Mouse (Mus musculus): ENCODE data around the gene 4833439L19Rik. TPM values are rescaled to one million over a fixed set of nuclear protein-coding genes. Genes with fewer than 3 reads are reported as not detected.

Gene 4833439L19Rik
- polyA plus RNA-seq, 1 experiment from 2014 or later: 272 TPM

DNA sequence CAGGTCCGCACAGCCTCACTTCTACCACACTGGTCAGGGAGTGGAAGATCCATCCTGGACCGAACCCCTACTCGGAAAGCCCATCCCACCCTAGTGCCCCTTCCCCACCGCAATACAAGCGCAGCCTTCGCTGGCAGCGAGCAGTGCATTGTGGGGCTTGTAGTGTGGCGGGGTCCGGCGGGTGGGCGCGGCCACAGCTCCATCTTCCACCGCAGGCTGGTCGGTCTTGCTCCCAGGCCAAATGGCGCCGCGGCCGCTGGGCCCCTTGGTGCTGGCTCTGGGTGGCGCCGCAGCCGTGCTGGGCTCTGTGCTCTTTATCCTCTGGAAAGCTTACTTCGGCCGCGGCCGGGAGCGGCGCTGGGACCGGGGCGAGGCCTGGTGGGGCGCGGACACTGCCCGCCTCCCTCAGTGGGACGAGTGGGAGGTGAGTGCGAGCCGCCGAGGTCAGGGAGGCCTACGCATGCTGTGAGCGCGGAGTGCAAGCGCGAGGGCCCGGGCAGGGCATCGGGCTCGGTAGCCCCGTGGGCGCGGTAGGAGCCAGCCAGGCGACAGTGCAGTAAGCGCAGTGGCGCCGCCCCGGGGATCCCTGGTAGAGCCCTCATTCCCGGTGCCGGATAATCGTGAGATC, 9.7 kb upstream of the 4833439L19Rik start, which contains the start of gene Arl10:
Arl10 (plus strand) TSS at position 162 of the 628 bp plus-strand sequence.
- H3K4me2 ChIP-seq (ENCODE audit: low read length): peak within 1 kb of the TSS; percentile 85
- WGBS: under 1% methylated on average over 55 of the region's 55 CpGs
- peak within 1 kb of the TSS; percentile 78 for H3K27ac ChIP-seq (ENCODE audit: low read length)
- peak within 1 kb of the TSS; percentile 93 for H3K9ac ChIP-seq (ENCODE audit: low read depth, low read length)
- peaks cover 6% of the 10 kb centered on the region; the same call in 1 of the 2 replicates for H3K36me3 ChIP-seq (ENCODE audit: control insufficient read depth, insufficient read depth, low read length)
- H3K4me3 ChIP-seq (ENCODE audit: low read depth, low read length): peak within 1 kb of the TSS; percentile 81
- peak; percentile 95 for ATAC-seq
- H3K4me1 ChIP-seq (ENCODE audit: control insufficient read depth, insufficient read depth, low read length): peaks cover 19% of the 10 kb centered on the region
- 0 out of 2 replicates have a peak, but pooled peaks cover 4% of the 10 kb centered on the region for H3K27me3 ChIP-seq (ENCODE audit: control insufficient read depth, insufficient read depth, low read depth, low read length)
- H3K9me3 ChIP-seq (replicated peaks; ENCODE audit: control insufficient read depth, low read length, poor library complexity, severe bottlenecking): no peaks in the 10 kb centered on the region

DNA sequence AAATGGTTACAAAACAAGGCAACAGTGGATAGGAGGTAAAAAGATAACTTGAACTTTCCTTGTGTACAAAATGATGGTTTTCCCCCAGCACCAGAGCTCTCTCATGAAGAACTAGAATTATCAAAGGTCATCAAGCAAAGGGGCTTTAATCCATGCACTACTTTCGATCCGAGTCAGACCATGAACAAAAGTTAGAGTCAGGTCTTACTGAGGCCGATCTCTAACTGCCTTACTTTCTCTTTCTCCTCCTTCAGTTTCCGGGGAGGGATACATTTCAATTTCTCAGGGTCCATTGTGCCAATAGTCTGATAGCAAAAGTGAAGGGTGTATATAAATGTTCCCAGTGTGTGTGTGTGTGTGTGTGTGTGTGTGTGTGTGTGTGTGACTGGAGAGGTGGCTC, 7.4 kb upstream of the 4833439L19Rik start:
- Histone ChIP-seq H3K4me3 (ENCODE audit: low read depth, low read length) (no peak overlapping the region), H3K9me3 (replicated peaks; ENCODE audit: control insufficient read depth, low read length, poor library complexity, severe bottlenecking) (no peaks in the 10 kb centered on the region), H3K27me3 (ENCODE audit: control insufficient read depth, insufficient read depth, low read depth, low read length) (0 out of 2 replicates have a peak, but pooled peaks cover 4% of the 10 kb centered on the region), H3K4me1 (ENCODE audit: control insufficient read depth, insufficient read depth, low read length) (peaks cover 19% of the 10 kb centered on the region), H3K4me2 (ENCODE audit: low read length) (no peak overlapping the region), H3K27ac (ENCODE audit: low read length) (no peak overlapping the region), H3K9ac (ENCODE audit: low read depth, low read length) (no peak overlapping the region), H3K36me3 (ENCODE audit: control insufficient read depth, insufficient read depth, low read length) (0 out of 2 replicates have a peak, but pooled peaks cover 2% of the 10 kb centered on the region)
- no peak for ATAC-seq
- 85% methylated on average over 4 of the region's 4 CpGs for WGBS

DNA sequence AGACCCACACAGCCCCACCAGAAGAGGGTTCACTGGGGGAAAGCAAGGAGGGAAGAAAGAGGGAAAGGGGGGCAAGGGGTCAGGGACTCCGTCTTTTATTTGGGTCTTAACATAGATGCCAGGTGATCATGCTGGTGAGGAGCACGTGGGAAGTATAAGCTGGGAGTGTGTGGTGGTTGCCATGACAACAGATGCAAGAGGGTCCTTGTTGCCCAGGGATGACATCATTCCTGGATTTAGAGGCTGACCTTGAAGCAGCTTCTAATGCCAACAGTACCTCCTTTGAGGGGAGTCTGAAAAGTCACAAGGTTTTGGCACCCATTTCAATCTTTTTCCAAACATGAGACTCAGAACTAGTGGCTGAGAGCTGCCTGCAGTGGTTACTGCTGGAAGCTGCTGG, 6.4 kb upstream of the 4833439L19Rik start:
- Histone ChIP-seq H3K4me2 (ENCODE audit: low read length) (no peak overlapping the region), H3K9ac (ENCODE audit: low read depth, low read length) (no peak overlapping the region), H3K9me3 (replicated peaks; ENCODE audit: control insufficient read depth, low read length, poor library complexity, severe bottlenecking) (no peaks in the 10 kb centered on the region), H3K27me3 (ENCODE audit: control insufficient read depth, insufficient read depth, low read depth, low read length) (0 out of 2 replicates have a peak, but pooled peaks cover 4% of the 10 kb centered on the region), H3K27ac (ENCODE audit: low read length) (no peak overlapping the region), H3K36me3 (ENCODE audit: control insufficient read depth, insufficient read depth, low read length) (no peaks in the 10 kb centered on the region), H3K4me1 (ENCODE audit: control insufficient read depth, insufficient read depth, low read length) (peaks cover 16% of the 10 kb centered on the region), H3K4me3 (ENCODE audit: low read depth, low read length) (no peak overlapping the region)
- 21% methylated on average over 2 of the region's 2 CpGs for WGBS
- no peak for ATAC-seq

DNA sequence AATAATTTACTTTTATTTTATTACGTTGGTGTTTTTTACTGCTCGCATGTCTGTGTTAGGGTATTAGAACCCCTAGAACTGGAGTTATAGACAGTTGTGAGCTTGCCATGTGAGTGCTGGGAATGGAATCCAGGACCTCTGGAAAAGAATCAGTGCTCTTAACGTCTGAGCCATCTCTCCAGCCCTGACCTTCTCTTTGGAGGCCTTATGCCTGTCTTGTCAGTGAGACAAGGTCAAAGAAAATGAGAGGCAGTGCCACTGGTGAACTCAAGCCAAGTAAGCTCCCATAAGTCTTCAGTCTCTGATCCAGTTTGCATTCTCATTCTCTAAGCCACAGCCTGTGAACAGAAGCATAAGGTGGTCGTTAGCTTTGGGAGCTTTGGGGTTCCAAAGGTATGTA, 5.5 kb upstream of the 4833439L19Rik start:
- ATAC-seq: no peak
- no peak overlapping the region for H3K9ac ChIP-seq (ENCODE audit: low read depth, low read length)
- no peak overlapping the region for H3K27ac ChIP-seq (ENCODE audit: low read length)
- peaks cover 7% of the 10 kb centered on the region; the same call in 1 of the 2 replicates for H3K4me1 ChIP-seq (ENCODE audit: control insufficient read depth, insufficient read depth, low read length)
- H3K36me3 ChIP-seq (ENCODE audit: control insufficient read depth, insufficient read depth, low read length): no peaks in the 10 kb centered on the region
- H3K27me3 ChIP-seq (ENCODE audit: control insufficient read depth, insufficient read depth, low read depth, low read length): 0 out of 2 replicates have a peak, but pooled peaks cover 4% of the 10 kb centered on the region
- H3K4me3 ChIP-seq (ENCODE audit: low read depth, low read length): no peak overlapping the region
- WGBS: 72% methylated on average over 4 of the region's 4 CpGs
- no peaks in the 10 kb centered on the region for H3K9me3 ChIP-seq (replicated peaks; ENCODE audit: control insufficient read depth, low read length, poor library complexity, severe bottlenecking)
- H3K4me2 ChIP-seq (ENCODE audit: low read length): no peak overlapping the region

DNA sequence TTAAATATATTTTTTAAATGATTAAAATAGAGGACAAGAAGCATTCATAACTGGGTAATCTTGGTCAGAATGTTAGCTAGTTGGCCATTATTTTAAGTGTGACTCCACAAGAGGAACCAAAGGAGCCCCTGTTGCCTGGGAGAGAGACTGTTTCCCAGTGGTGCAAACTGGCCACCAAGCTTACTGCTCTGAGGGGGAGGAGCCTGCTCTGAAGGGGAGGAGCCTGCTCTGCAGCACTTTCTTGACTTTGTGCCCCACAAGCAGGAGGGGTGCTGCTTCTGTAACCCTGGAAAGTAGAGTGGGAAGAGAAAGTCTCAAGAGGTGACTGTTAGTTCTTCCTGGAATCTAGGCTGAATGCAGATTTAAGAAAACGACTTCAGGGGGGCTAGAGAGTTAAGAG, 4.0 kb upstream of the 4833439L19Rik start:
- no peak overlapping the region for H3K27ac ChIP-seq (ENCODE audit: low read length)
- H3K4me3 ChIP-seq (ENCODE audit: low read depth, low read length): no peak overlapping the region
- H3K36me3 ChIP-seq (ENCODE audit: control insufficient read depth, insufficient read depth, low read length): no peaks in the 10 kb centered on the region
- H3K4me1 ChIP-seq (ENCODE audit: control insufficient read depth, insufficient read depth, low read length): peaks cover 5% of the 10 kb centered on the region
- no peak overlapping the region for H3K9ac ChIP-seq (ENCODE audit: low read depth, low read length)
- WGBS: 46% methylated on average over 1 of the region's 1 CpGs
- no peak overlapping the region for H3K4me2 ChIP-seq (ENCODE audit: low read length)
- H3K9me3 ChIP-seq (replicated peaks; ENCODE audit: control insufficient read depth, low read length, poor library complexity, severe bottlenecking): no peaks in the 10 kb centered on the region
- H3K27me3 ChIP-seq (ENCODE audit: control insufficient read depth, insufficient read depth, low read depth, low read length): 0 out of 2 replicates have a peak, but pooled peaks cover 4% of the 10 kb centered on the region
- no peak for ATAC-seq

DNA sequence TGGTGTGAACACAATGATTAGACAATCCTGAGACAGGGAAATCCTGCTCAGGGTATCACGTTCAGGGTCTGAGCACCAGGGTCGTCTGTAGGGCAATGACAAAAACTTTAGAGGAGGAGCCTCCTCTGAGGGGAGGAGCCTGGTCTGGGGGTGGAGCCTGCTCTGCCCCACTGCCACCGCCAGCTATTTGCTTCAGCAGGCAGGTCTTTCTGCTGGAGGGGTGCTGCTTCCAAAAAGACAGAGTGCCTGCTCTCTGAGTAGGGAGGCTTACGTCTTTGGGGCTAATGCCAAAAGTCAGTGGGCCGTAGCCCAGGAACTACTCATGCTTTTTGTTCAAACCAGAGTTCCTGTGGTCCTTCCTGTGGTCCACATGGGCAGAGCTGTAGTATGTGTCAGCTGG, 3.1 kb upstream of the 4833439L19Rik start:
- Histone ChIP-seq H3K4me2 (ENCODE audit: low read length) (no peak overlapping the region), H3K9me3 (replicated peaks; ENCODE audit: control insufficient read depth, low read length, poor library complexity, severe bottlenecking) (no peaks in the 10 kb centered on the region), H3K4me1 (ENCODE audit: control insufficient read depth, insufficient read depth, low read length) (peaks cover 10% of the 10 kb centered on the region), H3K9ac (ENCODE audit: low read depth, low read length) (no peak overlapping the region), H3K36me3 (ENCODE audit: control insufficient read depth, insufficient read depth, low read length) (no peaks in the 10 kb centered on the region), H3K27me3 (ENCODE audit: control insufficient read depth, insufficient read depth, low read depth, low read length) (no peaks in the 10 kb centered on the region), H3K27ac (ENCODE audit: low read length) (no peak overlapping the region), H3K4me3 (ENCODE audit: low read depth, low read length) (no peak overlapping the region)
- 40% methylated on average over 5 of the region's 5 CpGs for WGBS
- no peak for ATAC-seq

DNA sequence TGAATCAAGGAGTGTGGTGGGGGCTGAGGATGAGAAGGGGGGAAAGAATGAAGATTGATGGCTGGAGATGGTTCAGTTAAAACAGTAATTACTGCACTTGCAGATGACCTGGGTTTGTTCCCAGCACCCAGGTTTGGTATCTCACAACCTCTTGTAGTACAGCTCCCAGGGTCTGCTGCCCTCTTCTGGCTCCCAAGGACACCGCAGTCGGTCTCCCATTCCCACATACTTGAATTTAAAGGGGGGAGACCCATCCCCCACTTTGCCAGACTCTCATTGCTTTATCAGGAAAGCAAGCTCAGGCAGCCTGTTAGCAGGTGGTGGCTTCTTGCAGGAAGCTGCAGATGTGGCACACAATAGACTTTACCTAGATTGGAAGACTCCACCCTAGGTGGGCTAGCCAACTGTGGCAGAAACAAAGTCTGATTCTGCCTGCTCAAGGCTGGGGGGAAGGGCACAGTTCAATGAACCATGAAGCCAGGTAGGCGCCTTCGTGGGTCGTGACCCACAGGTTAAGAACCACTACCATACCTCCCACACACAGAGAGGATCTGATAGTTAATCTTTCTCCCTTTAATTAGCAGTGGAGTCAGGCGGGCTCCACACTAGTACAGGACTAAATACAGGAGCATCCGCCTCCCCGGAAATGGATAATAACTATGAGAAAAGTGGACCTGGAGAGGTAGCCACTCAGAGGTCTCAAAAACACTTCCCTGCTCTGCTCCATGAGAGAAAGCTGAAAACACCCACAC, 535 bp upstream of the 4833439L19Rik start:
- Histone ChIP-seq H3K27me3 (ENCODE audit: control insufficient read depth, insufficient read depth, low read depth, low read length) (no peaks in the 10 kb centered on the region), H3K36me3 (ENCODE audit: control insufficient read depth, insufficient read depth, low read length) (peaks cover 4% of the 10 kb centered on the region), H3K27ac (ENCODE audit: low read length) (peak overlapping the region; percentile 88), H3K9ac (ENCODE audit: low read depth, low read length) (no peak overlapping the region), H3K4me2 (ENCODE audit: low read length) (peak overlapping the region; percentile 95), H3K4me3 (ENCODE audit: low read depth, low read length) (peak overlapping the region; percentile 94), H3K9me3 (replicated peaks; ENCODE audit: control insufficient read depth, low read length, poor library complexity, severe bottlenecking) (no peaks in the 10 kb centered on the region), H3K4me1 (ENCODE audit: control insufficient read depth, insufficient read depth, low read length) (peaks cover 10% of the 10 kb centered on the region)
- peak; percentile 66 for ATAC-seq
- 38% methylated on average over 8 of the region's 8 CpGs for WGBS

DNA sequence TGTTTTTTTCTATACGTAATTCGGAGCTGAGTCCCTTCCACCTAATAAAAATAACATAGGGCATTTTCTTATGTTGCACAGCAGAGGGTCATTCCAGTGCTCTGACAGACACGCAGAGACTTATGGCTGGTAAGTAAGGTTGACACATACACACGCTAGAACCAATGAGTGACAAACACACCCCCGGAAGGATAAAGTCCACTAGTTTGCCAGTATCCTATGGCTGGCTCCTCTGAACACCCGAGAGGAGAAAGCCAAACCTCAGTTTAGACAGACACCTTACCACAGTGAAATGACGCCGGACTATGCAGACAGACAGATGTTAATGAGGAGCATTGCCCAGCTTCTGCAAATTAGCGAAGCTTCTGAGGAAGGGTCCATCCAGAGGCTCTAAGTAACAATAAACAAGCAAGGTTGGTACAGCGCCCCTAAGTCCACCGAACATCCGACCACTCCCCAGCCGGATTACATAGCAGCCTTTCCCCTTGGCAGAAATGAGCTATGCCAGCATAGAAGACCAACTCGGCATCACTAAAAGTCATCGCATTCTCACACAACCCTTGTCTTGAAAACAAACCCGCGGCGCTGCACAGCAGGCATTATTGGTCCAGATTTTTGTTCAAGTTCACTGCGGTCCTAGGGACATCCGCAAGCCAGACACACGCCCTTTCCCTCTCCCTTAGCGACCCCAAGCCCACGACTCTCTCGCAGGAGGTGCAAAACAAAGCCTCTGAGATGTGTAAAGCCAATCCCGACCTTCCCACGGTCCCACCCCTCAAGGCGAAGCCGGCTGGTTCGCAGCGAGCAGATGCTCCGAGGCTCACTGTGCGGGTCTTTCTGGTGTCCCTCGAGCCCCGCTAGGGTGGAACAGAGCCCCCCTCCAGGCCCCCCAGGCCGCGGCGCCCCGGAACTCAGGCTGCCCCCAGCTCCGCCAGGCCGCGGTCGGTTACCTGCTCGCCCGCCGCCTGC, 719 bp downstream of the 4833439L19Rik start:
- 13% methylated on average over 45 of the region's 45 CpGs for WGBS
- peaks cover 10% of the 10 kb centered on the region for H3K4me1 ChIP-seq (ENCODE audit: control insufficient read depth, insufficient read depth, low read length)
- peak overlapping the region; percentile 95 for H3K4me2 ChIP-seq (ENCODE audit: low read length)
- H3K9me3 ChIP-seq (replicated peaks; ENCODE audit: control insufficient read depth, low read length, poor library complexity, severe bottlenecking): no peaks in the 10 kb centered on the region
- peak; percentile 83 for ATAC-seq
- H3K9ac ChIP-seq (ENCODE audit: low read depth, low read length): peak overlapping the region; percentile 96
- peak overlapping the region; percentile 88 for H3K27ac ChIP-seq (ENCODE audit: low read length)
- H3K36me3 ChIP-seq (ENCODE audit: control insufficient read depth, insufficient read depth, low read length): peaks cover 13% of the 10 kb centered on the region
- H3K27me3 ChIP-seq (ENCODE audit: control insufficient read depth, insufficient read depth, low read depth, low read length): no peaks in the 10 kb centered on the region
- H3K4me3 ChIP-seq (ENCODE audit: low read depth, low read length): peak overlapping the region; percentile 94

All from midbrain, embryonic 16.5 days (tissue).